Mouse (Mus musculus) gastrocnemius, adult 8-10 months (tissue): ENCODE results near the gene Pcsk5. TPM values are rescaled to one million over a fixed set of nuclear protein-coding genes. Genes with fewer than 3 reads are reported as not detected.

Experiments
- DNase-seq, 2 experiments: peaks; one replicate each; pipeline ENCODE4 v3.0.0; 2022; ENCODE audit warnings: low spot score in 2 of 2
- total RNA-seq, 4 experiments: library from RNA; stranded (reverse); gene quantifications; 2 replicates each; pipeline ENCODE4 v1.2.4; 2022

Gene Pcsk5
- total RNA-seq, 4 experiments from 2014 or later = 0.75 to 1.7 (median 0.95) TPM

- no peak for DNase-seq
These were observed 260.0 kb downstream of the Pcsk5 start for GRCm38 (mm10) chr19:17577412-17577811.

GRCm38 (mm10) chr19:17574564-17574963 is 262.9 kb downstream of the Pcsk5 start:
- no peak for DNase-seq

- DNase-seq = no peak
These were observed 265.1 kb downstream of the Pcsk5 start for GRCm38 (mm10) chr19:17572315-17572714.

GRCm38 (mm10) chr19:17570936-17571335 is 266.5 kb downstream of the Pcsk5 start:
- DNase-seq = no peak

- DNase-seq = no peak
These were observed 270.2 kb downstream of the Pcsk5 start for GRCm38 (mm10) chr19:17567264-17567663.

GRCm38 (mm10) chr19:17566097-17566496 is 271.3 kb downstream of the Pcsk5 start:
- DNase-seq = no peak

GRCm38 (mm10) chr19:17558764-17559163 is 278.7 kb downstream of the Pcsk5 start:
- no peak for DNase-seq

GRCm38 (mm10) chr19:17555159-17555558 is 282.3 kb downstream of the Pcsk5 start:
- DNase-seq = peak in 1 of 2 experiments; percentile 4

GRCm38 (mm10) chr19:17554571-17554970 is 282.9 kb downstream of the Pcsk5 start:
- no peak for DNase-seq

GRCm38 (mm10) chr19:17553396-17554100 is 283.9 kb downstream of the Pcsk5 start:
- no peak for DNase-seq

- DNase-seq = no peak
These were observed 308.5 kb downstream of the Pcsk5 start for GRCm38 (mm10) chr19:17528746-17529532.

- no peak for DNase-seq
These were observed 311.9 kb downstream of the Pcsk5 start for GRCm38 (mm10) chr19:17525558-17525957.

- DNase-seq = no peak
These were observed 323.0 kb downstream of the Pcsk5 start for GRCm38 (mm10) chr19:17514456-17514855.

- no peak for DNase-seq
These were observed 326.1 kb downstream of the Pcsk5 start for GRCm38 (mm10) chr19:17511283-17511682.

GRCm38 (mm10) chr19:17504212-17504611 is 333.2 kb downstream of the Pcsk5 start:
- DNase-seq = no peak

- DNase-seq = peak in 1 of 2 experiments; percentile 29
These were observed 338.7 kb downstream of the Pcsk5 start for GRCm38 (mm10) chr19:17498586-17499235.

- DNase-seq = no peak
These were observed 341.3 kb downstream of the Pcsk5 start for GRCm38 (mm10) chr19:17496131-17496530.

- DNase-seq = no peak
These were observed 345.4 kb downstream of the Pcsk5 start for GRCm38 (mm10) chr19:17491822-17492544.

- DNase-seq = no peak
These were observed 346.1 kb downstream of the Pcsk5 start for GRCm38 (mm10) chr19:17491322-17491721.

GRCm38 (mm10) chr19:17489866-17490141 is 347.6 kb downstream of the Pcsk5 start:
- no peak for DNase-seq

- DNase-seq = no peak
These were observed 348.2 kb downstream of the Pcsk5 start for GRCm38 (mm10) chr19:17489041-17489865.
